Mouse (Mus musculus): ENCODE measurements around the gene Tjp2. TPM values are rescaled to one million over a fixed set of nuclear protein-coding genes. Genes with fewer than 3 reads are reported as not detected.
A peak's percentile ranks its signal among the peaks of the same experiment; 100 is the strongest.

Tjp2 gene
- polyA plus RNA-seq, 1 experiment from 2014 or later: 34.9 TPM

DNA sequence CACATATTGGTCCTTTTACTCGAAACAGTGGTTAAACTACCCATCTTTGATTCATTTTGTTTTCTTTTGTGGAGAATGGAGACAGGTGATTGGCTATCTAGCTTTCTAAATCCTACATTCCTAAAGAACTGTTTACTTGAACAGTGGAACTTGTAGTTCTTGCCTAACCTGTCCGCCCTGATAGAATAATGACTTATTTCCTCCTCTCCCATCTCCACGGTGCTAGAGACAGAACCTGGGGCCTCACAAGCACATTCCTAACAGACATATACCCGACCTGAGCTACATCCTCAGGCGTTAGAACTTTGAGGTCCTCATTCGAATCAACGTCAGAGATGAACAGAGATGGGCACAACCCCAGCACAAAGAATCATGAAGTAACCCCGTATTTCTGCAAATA, 44.4 kb downstream of the Tjp2 start:
- Histone ChIP-seq H3K4me1 (ENCODE audit: control insufficient read depth, insufficient read depth, low read length) (no peaks in the 10 kb centered on the region), H3K9me3 (ENCODE audit: control insufficient read depth, low read length) (no peaks in the 10 kb centered on the region), H3K9ac (ENCODE audit: low read depth, low read length) (no peak overlapping the region), H3K27me3 (ENCODE audit: control insufficient read depth, insufficient read depth, low read length) (no peaks in the 10 kb centered on the region), H3K27ac (ENCODE audit: low read depth, low read length) (no peak overlapping the region), H3K36me3 (ENCODE audit: control insufficient read depth, insufficient read depth, low read length) (no peaks in the 10 kb centered on the region), H3K4me2 (replicated peaks; ENCODE audit: low read depth, low read length) (no peak overlapping the region), H3K4me3 (ENCODE audit: low read length) (no peak overlapping the region)
- 62% methylated on average over 8 of the region's 8 CpGs for WGBS
- no peak for ATAC-seq (ENCODE audit: low FRiP score, low TSS enrichment)

DNA sequence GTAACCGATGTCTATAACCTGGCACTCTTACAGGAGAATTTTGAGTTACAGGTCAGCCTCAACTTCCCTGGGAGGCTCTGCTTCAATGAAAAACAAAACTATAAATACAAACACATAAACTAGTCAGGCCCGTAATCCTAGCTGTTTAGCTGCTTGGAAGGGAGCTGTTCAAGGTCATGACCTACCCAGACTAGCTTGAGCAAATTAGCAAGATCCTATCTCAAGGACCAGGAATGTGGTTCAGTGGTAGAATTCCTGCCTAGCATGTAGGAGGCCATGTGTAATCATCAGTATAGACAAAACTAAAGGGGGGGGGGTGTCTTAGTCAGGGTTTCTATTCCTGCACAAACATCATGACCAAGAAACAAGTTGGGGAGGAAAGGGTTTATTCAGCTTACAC, 46.7 kb downstream of the Tjp2 start:
- no peaks in the 10 kb centered on the region; the same call in 1 of the 2 replicates for H3K4me1 ChIP-seq (ENCODE audit: control insufficient read depth, insufficient read depth, low read length)
- no peak overlapping the region for H3K4me2 ChIP-seq (replicated peaks; ENCODE audit: low read depth, low read length)
- WGBS: 57% methylated on average over 2 of the region's 2 CpGs
- H3K9me3 ChIP-seq (ENCODE audit: control insufficient read depth, low read length): no peaks in the 10 kb centered on the region
- no peaks in the 10 kb centered on the region for H3K36me3 ChIP-seq (ENCODE audit: control insufficient read depth, insufficient read depth, low read length)
- H3K9ac ChIP-seq (ENCODE audit: low read depth, low read length): no peak overlapping the region
- no peaks in the 10 kb centered on the region for H3K27me3 ChIP-seq (ENCODE audit: control insufficient read depth, insufficient read depth, low read length)
- no peak overlapping the region for H3K27ac ChIP-seq (ENCODE audit: low read depth, low read length)
- H3K4me3 ChIP-seq (ENCODE audit: low read length): no peak overlapping the region
- no peak for ATAC-seq (ENCODE audit: low FRiP score, low TSS enrichment)

GRCm38 (mm10) chr19:24176692-24177091, 48.1 kb downstream of the Tjp2 start:
- Histone ChIP-seq H3K4me1 (ENCODE audit: control insufficient read depth, insufficient read depth, low read length) (no peaks in the 10 kb centered on the region; the same call in 1 of the 2 replicates), H3K4me3 (ENCODE audit: low read length) (no peak overlapping the region), H3K36me3 (ENCODE audit: control insufficient read depth, insufficient read depth, low read length) (no peaks in the 10 kb centered on the region), H3K9me3 (ENCODE audit: control insufficient read depth, low read length) (no peaks in the 10 kb centered on the region), H3K9ac (ENCODE audit: low read depth, low read length) (no peak overlapping the region), H3K27ac (ENCODE audit: low read depth, low read length) (no peak overlapping the region), H3K4me2 (replicated peaks; ENCODE audit: low read depth, low read length) (no peak overlapping the region), H3K27me3 (ENCODE audit: control insufficient read depth, insufficient read depth, low read length) (no peaks in the 10 kb centered on the region)
- no peak for ATAC-seq (ENCODE audit: low FRiP score, low TSS enrichment)
- WGBS: 91% methylated on average over 4 of the region's 4 CpGs

DNA sequence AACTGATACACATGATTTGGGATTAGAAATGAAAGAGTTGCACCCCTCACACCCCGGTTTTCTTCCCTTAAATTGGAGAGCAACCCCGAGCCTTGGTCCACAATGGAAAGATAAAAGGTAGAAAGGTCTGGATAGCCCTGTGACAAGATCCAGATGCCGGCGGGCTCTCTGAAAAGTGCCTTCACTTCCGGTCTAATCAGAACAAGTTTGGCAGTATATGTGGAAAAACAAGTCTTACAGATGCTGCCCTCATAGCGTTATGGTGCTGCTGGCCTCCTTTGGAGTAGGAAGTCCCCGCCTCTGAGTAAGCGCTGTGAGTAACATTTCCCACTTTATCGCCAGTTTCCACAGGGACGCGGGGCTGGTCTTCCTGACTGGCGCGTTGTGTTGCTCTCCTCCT, 49.9 kb downstream of the Tjp2 start:
- Histone ChIP-seq H3K4me3 (ENCODE audit: low read length) (peak overlapping the region; percentile 83), H3K9ac (ENCODE audit: low read depth, low read length) (no peak overlapping the region), H3K36me3 (ENCODE audit: control insufficient read depth, insufficient read depth, low read length) (no peaks in the 10 kb centered on the region), H3K4me1 (ENCODE audit: control insufficient read depth, insufficient read depth, low read length) (no peaks in the 10 kb centered on the region; the same call in 1 of the 2 replicates), H3K27ac (ENCODE audit: low read depth, low read length) (no peak overlapping the region), H3K4me2 (replicated peaks; ENCODE audit: low read depth, low read length) (peak overlapping the region; percentile 78), H3K9me3 (ENCODE audit: control insufficient read depth, low read length) (no peaks in the 10 kb centered on the region), H3K27me3 (ENCODE audit: control insufficient read depth, insufficient read depth, low read length) (no peaks in the 10 kb centered on the region)
- WGBS: 4% methylated on average over 13 of the region's 13 CpGs
- ATAC-seq (ENCODE audit: low FRiP score, low TSS enrichment): no peak

DNA sequence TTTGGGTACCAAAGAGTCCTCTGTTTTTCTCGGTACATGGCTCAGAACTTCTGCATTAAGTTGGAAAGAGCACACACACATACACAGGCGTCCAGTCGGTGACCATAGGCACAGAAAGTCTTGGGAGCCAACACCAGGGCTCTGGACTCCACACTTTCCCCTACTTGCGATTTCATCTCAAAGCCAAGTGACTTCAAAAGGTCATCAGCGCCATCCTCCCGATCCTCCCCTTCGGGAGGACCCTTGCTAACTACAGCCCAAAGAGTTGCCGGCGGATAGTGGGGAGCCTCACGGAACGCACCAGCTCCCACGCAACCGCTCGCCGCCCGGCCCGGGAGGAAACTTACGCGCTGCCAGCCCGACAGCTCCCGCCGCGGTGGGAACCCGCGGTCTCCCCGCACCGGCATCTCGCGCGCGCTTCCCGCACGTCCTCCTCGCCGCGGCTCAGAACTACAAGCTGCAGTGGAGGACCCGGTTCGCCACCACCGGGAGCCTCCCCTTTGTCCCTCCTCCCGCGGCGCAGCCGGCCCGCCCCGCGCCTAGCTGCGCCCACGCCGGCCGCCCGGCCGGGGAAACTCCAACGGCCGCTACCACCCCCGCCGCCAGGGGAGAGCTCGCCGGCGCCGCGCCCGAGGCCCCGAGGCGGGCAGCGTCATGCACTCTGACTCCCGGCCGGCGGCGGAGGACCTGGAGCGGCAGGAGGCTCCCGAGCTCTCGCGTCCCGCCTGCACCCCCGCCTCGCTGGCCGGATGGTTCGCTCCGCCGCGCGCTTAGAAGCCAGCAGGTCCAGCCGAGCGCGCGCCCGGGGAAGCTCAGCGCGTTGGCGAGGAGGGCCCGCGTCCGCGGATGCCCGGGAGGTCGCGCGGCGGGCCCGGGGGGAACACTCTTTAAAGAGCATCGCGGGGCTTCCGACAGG, 51.0 kb downstream of the Tjp2 start:
- H3K9ac ChIP-seq (ENCODE audit: low read depth, low read length): peak overlapping the region; percentile 82
- no peaks in the 10 kb centered on the region for H3K27me3 ChIP-seq (ENCODE audit: control insufficient read depth, insufficient read depth, low read length)
- H3K36me3 ChIP-seq (ENCODE audit: control insufficient read depth, insufficient read depth, low read length): no peaks in the 10 kb centered on the region
- H3K4me2 ChIP-seq (replicated peaks; ENCODE audit: low read depth, low read length): peak overlapping the region; percentile 78
- H3K9me3 ChIP-seq (ENCODE audit: control insufficient read depth, low read length): no peaks in the 10 kb centered on the region
- peak overlapping the region; percentile 83 for H3K4me3 ChIP-seq (ENCODE audit: low read length)
- peak overlapping the region; percentile 79 for H3K27ac ChIP-seq (ENCODE audit: low read depth, low read length)
- peak; percentile 95 for ATAC-seq (ENCODE audit: low FRiP score, low TSS enrichment)
- no peaks in the 10 kb centered on the region; the same call in 1 of the 2 replicates for H3K4me1 ChIP-seq (ENCODE audit: control insufficient read depth, insufficient read depth, low read length)
- WGBS: under 1% methylated on average over 95 of the region's 103 CpGs

DNA sequence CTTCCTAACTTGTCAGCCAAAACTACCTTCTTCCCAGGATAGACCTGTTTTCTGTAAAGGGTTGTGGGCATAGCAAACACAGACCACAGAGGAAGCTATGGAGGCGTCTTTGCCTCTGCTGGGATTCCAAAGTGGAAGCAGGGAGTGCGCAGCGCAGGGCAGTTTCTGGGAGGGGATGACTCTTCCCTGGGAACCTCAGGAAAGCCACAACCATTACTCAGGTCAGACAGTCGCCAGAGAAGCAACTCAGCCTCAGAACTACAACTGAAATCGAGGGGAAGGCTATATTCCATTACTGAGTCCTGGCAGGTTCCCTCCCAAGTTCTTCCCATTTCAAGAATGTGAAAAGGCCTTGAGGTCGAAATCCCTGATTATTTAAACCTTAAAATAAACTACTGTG, 51.8 kb downstream of the Tjp2 start:
- H3K9me3 ChIP-seq (ENCODE audit: control insufficient read depth, low read length): no peaks in the 10 kb centered on the region
- peak overlapping the region; percentile 83 for H3K4me3 ChIP-seq (ENCODE audit: low read length)
- H3K4me2 ChIP-seq (replicated peaks; ENCODE audit: low read depth, low read length): peak overlapping the region; percentile 78
- no peak for ATAC-seq (ENCODE audit: low FRiP score, low TSS enrichment)
- H3K27me3 ChIP-seq (ENCODE audit: control insufficient read depth, insufficient read depth, low read length): no peaks in the 10 kb centered on the region
- H3K9ac ChIP-seq (ENCODE audit: low read depth, low read length): peak overlapping the region; percentile 82; the same call in 1 of the 2 replicates
- no peaks in the 10 kb centered on the region for H3K36me3 ChIP-seq (ENCODE audit: control insufficient read depth, insufficient read depth, low read length)
- no peak overlapping the region for H3K27ac ChIP-seq (ENCODE audit: low read depth, low read length)
- H3K4me1 ChIP-seq (ENCODE audit: control insufficient read depth, insufficient read depth, low read length): no peaks in the 10 kb centered on the region; the same call in 1 of the 2 replicates
- WGBS: 24% methylated on average over 6 of the region's 6 CpGs

DNA sequence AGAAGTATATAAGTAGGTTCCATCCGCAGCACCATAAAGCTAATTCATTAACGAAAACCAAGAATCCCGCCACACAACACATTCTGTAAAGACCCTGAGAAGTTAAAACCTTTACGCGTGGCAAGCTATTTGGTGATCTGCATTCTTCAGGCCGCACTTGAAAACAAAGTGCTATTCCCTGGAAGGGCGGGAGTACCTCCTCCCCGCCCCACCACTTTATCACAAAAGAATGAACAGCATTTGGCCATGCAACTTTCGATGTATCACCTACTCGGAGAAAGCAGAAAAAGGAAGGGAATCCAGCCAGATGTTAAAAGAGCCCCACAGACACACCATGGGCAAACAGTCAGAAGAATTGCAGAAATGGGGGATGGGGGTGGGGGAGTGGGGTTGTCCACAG, 56.3 kb downstream of the Tjp2 start:
- Histone ChIP-seq H3K9me3 (ENCODE audit: control insufficient read depth, low read length) (no peaks in the 10 kb centered on the region), H3K4me3 (ENCODE audit: low read length) (no peak overlapping the region), H3K4me2 (replicated peaks; ENCODE audit: low read depth, low read length) (no peak overlapping the region), H3K4me1 (ENCODE audit: control insufficient read depth, insufficient read depth, low read length) (peaks cover 20% of the 10 kb centered on the region), H3K27me3 (ENCODE audit: control insufficient read depth, insufficient read depth, low read length) (no peaks in the 10 kb centered on the region), H3K36me3 (ENCODE audit: control insufficient read depth, insufficient read depth, low read length) (no peaks in the 10 kb centered on the region), H3K27ac (ENCODE audit: low read depth, low read length) (no peak overlapping the region), H3K9ac (ENCODE audit: low read depth, low read length) (no peak overlapping the region)
- 77% methylated on average over 10 of the region's 10 CpGs for whole genome bisulfite sequencing
- ATAC-seq (ENCODE audit: low FRiP score, low TSS enrichment): no peak

- peak overlapping the region; percentile 47; the same call in 1 of the 2 replicates for H3K9ac ChIP-seq (ENCODE audit: low read depth, low read length)
- peak overlapping the region; percentile 62; the same call in 1 of the 2 replicates for H3K27ac ChIP-seq (ENCODE audit: low read depth, low read length)
- H3K9me3 ChIP-seq (ENCODE audit: control insufficient read depth, low read length): no peaks in the 10 kb centered on the region
- H3K36me3 ChIP-seq (ENCODE audit: control insufficient read depth, insufficient read depth, low read length): no peaks in the 10 kb centered on the region
- ATAC-seq (ENCODE audit: low FRiP score, low TSS enrichment): peak; percentile 82
- no peaks in the 10 kb centered on the region for H3K27me3 ChIP-seq (ENCODE audit: control insufficient read depth, insufficient read depth, low read length)
- peaks cover 20% of the 10 kb centered on the region for H3K4me1 ChIP-seq (ENCODE audit: control insufficient read depth, insufficient read depth, low read length)
- WGBS: 17% methylated on average over 17 of the region's 17 CpGs
- peak overlapping the region; percentile 17; the same call in 1 of the 2 replicates for H3K4me3 ChIP-seq (ENCODE audit: low read length)
- peak overlapping the region; percentile 42 for H3K4me2 ChIP-seq (replicated peaks; ENCODE audit: low read depth, low read length)
Measured at GRCm38 (mm10) chr19:24166516-24167091, 58.2 kb downstream of the Tjp2 start.

DNA sequence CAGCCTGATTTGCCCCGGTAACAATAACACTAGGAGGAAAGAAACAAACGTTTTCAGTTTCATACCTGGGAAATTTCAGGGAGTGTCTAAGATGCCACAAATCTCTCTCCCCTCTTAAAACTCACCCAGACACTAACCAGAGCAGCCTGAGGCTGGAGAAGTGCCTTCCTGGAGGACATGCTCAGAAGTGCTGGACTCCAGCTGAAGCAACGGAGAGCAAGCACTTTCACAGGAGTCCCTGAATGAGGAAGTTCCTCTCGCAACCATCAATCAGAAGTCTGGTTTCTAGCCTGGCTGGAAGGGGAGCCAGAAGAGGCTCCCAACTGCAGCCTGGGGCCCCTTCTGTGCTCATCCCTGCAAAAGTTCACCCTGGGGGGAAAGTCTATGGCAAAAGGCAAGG, 60.9 kb downstream of the Tjp2 start:
- Histone ChIP-seq H3K4me3 (ENCODE audit: low read length) (no peak overlapping the region), H3K36me3 (ENCODE audit: control insufficient read depth, insufficient read depth, low read length) (no peaks in the 10 kb centered on the region), H3K9ac (ENCODE audit: low read depth, low read length) (no peak overlapping the region), H3K27ac (ENCODE audit: low read depth, low read length) (peak overlapping the region; percentile 47; the same call in 1 of the 2 replicates), H3K4me1 (ENCODE audit: control insufficient read depth, insufficient read depth, low read length) (peaks cover 32% of the 10 kb centered on the region), H3K27me3 (ENCODE audit: control insufficient read depth, insufficient read depth, low read length) (no peaks in the 10 kb centered on the region), H3K9me3 (ENCODE audit: control insufficient read depth, low read length) (no peaks in the 10 kb centered on the region), H3K4me2 (replicated peaks; ENCODE audit: low read depth, low read length) (no peak overlapping the region)
- no peak for ATAC-seq (ENCODE audit: low FRiP score, low TSS enrichment)
- WGBS: 21% methylated on average over 4 of the region's 4 CpGs
